Mouse (Mus musculus) right cerebral cortex, postnatal 4 days (tissue): Measurements from ENCODE around the gene Fhod1.
A peak's percentile ranks its signal among the peaks of the same experiment; 100 is the strongest.

ENCODE experiments used
- DNase-seq: peaks from one replicate; pipeline ENCODE4 v3.0.0-alpha.2; 2022

The Fhod1 gene

DNA sequence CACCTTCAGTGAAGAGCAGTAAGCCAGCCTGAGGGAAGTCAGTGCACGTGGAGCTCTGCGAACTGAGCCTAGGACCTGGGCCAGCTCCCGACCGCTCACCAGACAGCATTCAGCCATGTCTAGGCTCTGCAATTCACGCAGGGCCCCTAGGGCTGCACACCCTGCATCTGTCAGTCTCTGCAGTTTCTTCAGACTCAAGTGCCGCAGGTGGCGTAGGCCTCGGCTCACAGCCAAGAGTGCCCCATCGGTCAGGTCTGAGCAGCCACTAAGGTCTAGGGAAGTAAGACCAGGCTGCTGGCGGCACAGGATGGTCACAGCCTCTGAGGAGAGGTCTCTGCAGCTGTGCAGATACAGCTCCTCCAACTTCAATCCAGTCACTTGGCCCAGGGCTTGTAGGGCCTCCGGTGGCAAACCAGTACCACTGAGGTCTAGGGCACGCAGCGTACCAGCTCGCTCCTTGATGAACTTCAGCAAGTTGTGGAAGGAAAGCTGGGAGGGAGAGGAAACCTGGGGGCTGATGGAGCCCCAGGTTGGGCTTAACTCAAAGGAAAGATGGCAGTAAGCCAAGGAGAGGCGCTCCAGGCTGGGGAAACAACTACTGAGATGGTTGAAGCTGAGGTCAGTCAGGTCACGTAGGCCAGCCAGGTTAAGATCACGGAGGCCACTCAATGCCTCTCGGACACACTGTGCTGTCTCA lies 32.5 kb downstream of the Fhod1 start:
- no peak for DNase-seq

DNA sequence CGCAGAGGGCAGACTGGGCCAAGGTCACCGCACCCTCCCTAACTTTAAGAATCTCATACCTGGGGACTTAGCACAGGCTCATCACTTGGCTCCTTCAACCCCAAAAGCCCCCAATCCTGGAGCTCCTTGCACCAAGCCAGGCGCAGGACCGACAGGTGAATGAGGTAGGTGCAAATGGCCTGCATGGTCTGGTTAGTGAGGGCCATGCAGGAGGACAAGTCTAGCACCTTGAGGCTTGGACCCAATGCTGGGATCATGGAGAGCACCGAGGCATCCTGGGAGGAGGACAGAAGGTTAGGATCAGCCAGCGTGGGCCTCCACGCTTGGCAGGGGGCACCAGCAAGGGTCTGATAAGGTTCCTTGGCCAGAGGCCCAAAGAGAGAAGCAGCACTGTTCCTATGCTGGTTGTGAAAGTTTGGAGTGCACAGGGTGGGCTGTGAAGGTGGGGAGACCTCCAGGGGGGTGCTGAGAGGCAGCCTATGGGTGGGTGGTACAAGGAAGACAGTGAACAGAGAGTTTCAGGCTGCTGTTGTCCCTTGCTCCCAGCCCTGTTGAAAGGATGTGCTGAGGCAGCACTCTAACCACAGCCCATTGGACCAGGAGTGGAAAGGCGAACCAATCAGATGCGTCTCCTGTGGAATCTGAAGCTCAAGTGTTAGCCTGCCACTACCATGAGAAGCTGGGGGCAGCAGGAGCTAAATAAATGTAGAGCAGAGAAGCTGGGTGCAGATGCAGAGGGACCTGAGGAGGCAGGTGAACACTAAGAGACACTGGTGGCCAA lies 33.9 kb downstream of the Fhod1 start:
- no peak for DNase-seq

DNA sequence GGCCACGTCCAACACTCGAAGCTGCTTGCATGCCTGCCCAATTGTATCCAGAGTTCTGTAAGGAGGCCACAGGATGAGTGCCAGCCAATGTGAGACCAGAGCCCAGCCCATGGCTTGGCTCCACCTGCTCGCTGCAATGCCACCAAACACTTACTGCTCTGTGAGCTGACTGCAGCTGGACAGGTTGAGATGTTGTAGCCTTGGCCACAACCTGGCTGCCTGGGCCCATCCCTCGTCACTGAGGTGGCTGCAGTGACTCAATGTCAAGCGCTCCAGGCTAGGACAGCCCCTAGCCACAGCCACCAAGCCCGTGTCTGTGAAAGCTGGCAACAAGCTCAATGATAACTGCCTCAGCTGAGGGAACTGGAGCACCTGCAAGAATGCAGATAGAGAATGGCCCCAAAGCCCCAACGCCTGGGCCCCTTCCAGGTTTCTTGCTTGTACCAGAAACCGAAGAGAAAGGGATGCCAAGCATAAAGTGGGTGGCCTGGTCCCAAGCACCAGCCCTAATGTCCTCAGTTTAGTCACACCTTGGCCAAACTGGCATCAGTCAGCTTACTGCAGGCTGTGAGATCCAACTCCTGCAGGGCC lies 34.8 kb downstream of the Fhod1 start:
- no peak for DNase-seq

DNA sequence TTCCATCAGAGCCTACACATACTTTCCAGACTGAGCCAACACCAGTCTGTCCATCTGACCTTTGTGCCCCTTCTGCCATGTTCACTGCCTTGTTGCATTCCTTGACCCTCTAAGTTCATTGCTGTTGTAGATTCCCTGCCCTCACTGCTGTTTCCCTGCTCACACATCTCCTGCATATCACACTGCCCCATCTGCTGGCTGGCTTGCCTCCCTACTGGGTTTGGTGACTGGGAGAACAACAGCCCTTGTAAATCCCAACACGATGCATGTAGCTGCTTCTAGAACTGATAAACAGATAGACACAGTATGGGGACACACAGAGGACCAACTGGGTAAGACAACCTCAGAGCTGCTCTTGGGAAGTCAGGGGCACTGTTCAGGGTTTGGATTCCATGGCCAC lies 36.0 kb downstream of the Fhod1 start:
- DNase-seq = no peak

DNA sequence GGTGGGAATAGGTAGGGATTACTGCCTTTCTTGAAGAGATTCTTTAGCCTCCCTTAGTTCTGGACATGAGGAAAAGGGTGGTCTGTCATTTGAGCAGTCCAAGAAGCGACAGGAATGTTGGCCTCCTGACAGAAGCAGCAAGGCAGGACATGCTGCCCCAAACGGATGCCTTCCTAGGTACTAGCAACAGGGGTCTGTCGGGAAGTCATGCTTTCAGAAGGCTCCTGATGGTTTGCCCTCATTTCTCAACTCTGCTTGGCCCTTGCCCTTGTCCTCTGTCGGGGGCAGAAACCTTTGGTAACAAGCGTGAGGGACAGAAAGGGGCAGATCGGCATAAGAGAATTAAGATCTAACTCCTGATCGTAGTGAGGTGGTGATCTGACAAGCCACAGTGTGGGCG lies 37.6 kb downstream of the Fhod1 start:
- DNase-seq = no peak

DNA sequence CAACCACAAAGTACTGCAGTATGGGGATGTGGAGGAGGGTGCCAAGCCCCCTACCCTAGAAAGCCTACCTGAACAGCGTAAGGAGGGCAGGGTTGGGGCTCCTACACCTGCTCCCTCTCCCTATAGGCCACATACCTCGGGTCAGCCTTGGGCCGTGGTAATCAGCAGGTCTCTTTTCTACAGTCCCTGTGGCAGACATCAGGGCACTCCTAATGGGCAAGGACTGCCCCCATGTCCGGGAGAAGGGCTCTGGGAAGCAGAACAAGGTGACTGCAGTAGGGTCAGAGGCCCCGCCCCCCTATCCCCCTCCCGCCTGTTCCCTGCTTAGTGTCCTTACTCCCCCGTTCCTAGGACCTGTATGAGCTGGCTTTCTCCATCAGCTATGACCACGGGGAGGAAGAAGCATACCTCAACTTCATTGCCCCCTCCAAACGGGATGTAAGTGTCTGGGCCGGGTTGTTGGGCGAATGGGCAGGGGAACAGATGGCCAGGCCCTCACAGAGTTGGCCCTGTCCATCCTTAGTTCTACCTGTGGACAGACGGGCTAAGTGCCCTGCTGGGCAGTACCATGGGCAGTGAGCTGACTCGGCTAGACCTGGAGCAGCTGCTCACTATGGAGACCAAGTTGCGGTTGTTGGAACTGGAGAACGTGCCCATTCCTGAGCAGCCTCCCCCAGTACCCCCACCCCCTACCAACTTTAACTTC lies 38.5 kb downstream of the Fhod1 start:
- no peak for DNase-seq

DNA sequence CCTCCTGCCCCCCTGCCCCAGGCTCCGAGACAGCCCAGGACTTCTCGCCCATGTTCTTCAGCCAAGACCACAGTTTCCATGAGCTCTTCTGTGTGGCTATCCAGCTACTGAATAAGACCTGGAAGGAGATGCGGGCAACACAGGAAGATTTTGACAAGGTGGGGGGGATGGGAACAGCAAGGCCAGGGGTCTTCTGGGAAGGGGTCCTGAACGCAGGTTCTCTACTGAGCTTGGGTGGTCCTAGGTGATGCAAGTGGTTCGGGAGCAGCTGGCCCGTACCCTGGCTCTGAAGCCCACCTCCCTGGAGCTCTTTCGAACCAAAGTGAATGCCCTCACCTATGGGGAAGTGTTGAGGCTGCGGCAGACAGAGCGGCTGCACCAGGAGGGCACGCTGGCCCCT lies 39.3 kb downstream of the Fhod1 start:
- no peak for DNase-seq

DNA sequence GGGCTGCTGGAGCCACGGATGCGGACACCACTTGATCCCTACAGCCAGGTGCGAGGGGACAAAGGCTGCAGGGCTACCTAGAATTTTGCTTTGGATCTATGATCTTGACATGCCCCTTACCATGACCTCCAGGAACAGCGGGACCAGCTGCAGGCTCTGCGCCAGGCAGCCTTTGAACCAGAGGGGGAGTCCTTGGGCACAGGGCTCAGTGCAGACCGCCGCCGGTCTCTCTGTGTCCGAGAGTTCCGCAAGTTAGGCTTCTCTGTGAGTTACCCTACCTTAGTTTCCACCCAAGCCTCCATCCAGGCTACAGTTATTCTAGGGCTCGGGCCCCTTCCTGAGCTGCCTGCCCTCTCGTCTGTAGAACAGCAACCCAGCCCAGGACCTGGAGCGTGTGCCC lies 40.1 kb downstream of the Fhod1 start:
- DNase-seq = no peak

DNA sequence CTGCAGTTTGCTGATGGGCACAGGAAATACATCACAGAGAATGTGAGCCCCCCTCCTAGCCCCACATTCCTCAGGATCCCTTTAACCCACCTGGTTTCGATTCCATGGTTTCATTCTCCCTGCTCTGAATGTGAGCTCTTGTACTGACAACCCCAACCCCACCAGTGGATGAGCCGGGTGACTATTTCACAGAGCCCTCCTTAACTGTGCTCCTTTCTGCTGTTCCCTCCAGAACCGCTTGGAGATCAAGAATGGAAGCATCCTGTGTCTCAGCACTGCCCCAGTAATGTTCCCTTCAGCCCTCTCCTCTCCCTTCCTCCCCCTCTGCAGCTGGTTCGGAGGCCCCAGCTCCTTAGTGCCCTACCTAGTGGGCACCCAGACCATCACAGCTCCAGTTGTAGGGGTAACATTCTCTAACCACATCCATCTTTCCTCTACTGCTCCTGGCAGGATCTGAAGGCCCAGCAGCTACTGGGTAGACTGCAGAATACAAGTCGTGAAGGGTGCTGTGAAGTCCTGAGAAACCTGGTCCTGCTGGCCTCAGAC lies 41.5 kb downstream of the Fhod1 start:
- DNase-seq = no peak

DNA sequence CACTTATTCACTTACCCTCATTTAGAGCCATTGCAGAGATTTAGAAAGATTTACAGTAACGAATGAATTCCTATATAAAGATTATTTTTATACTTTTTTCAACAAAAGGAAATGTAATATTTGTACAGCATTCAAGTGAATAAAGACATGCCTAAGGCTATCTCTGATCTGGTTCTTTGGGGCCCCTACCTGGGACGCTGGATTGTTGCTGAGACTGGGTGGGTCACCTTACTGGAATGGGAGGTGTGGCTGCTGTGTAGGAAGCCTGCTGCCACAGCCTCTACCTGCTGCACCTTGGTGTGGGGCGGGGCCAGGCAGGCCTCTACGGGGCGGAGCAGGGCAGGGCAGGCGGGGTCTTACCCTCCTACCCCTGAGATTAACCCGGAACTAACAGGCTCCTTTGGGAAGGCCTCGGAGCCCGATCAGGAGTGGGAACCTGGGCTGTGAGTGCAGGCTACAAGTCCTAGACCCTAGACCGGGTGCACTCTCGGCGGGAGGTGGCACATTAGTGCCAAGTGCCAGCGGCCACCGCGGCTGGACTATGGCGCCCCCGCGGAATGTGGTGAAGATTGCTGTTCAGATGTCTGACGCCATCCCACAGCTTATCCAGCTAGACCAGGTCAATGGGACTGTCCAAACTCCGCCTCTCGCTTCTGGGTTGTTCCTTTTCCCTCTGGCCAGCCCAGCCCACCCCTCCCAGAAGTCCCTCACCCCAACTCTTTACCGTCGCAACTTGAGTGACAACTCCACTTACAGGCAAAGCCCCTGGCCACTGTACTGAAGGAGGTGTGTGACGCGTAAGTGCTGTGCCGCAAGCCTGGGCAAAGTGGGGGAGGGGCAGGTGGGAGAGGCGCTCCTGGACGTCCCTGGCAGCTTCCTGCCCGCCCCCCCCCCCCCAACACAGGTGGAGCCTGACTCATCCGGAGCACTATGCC lies 42.3 kb downstream of the Fhod1 start, which contains the start of gene Elmo3:
TSS of gene Elmo3 (plus strand) at position 391 of the 935 bp plus-strand sequence.
- DNase-seq = peak; percentile 63

DNA sequence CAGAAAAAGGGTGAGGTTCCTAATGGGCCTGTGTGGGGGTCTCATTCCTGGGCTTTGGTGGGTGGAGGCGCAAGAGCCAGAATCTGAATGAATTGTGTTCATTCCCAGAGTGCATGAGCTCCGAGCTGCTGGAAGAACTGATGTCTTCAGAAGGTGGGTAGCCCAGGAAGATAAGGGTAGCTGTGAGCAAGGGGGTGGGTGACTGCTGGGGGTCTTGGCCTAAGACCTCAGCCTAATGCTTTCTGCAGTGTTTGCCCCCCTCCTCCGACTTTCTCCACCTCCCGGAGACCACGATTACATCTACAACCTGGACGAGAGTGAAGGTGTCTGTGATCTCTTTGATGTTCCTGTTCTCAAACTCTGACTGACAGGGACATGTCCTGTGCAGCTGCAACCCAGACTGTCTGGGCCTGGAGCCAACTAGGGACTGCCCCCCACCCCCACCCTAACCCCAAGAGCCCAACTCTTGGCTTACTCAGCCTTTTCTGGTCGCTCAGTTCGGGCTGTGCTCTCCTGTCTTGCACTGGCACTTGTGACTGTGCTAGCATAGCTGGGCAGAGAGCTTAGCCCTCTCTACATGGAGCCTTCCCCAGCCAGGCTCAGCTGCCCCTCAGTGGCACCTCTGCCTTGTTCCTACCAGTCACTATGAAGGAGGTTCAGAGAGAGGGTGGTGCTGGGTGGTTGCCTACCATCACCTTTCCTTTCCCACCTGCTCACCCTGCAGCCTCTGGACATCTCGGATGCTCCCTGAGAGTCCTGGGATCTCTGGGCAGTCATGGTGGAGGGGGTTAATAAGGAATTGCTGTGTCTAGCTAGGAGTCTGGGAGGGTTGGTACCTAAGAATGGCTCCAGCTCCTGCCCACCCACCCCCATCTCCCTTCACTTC lies 43.2 kb downstream of the Fhod1 start:
- no peak for DNase-seq

DNA sequence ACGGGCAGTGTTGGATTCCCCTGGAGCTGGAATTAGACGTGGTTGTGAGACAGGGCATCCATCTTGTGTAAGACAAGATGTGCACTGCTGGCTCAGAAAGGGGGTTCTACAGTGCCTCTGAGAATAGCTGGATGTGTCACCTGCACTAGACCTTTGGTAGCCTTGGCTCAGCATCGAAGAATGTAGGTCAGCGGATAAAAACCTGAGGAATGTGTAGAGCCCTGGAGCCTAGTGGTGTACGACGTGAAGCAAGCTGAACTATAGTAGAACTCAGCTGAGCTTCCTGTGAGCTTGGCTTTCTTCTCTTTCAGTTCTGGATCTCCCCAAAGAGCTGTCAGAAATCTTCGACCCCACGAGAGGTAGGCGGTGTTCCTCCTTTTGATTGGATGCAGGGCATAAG lies 43.9 kb downstream of the Fhod1 start:
- no peak for DNase-seq

DNA sequence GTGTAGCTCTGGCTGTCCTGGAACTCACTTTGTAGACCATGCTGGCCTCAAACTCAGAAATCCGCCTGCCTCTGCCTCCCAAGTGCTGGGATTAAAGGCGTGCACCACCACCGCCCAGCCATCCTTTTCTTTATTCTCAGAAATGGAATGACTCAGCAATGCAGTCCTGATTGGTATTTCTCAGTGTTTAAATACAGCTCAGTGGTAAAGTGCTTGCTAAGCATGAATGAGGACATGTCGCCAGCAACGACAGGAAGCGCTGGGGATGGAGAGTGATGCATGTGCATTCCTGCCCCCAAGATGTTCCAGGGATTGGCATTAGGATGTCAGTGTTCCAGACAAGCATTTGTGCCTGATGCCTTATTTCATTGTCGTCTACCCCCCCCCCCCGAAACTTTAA lies 44.4 kb downstream of the Fhod1 start:
- no peak for DNase-seq

DNA sequence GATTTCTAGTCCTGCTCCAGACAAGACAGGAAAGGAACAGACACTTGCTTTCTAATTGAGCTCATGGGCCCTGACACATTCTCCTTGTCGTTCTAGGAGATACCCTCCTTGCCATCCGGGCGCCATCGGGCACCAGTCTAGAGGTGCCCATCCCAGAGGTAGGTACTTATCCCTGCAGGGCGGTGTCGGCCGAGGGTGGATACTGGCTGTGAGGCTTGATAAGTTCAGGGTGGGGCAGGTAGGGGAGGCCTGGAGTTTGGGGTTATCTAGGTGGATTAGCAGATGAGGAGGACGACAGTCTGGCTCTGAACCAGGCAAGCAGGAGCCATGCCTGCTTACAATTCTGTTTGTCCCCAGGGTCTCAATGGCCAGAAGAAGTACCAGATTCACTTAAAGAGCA lies 47.8 kb downstream of the Fhod1 start:
- DNase-seq = no peak

DNA sequence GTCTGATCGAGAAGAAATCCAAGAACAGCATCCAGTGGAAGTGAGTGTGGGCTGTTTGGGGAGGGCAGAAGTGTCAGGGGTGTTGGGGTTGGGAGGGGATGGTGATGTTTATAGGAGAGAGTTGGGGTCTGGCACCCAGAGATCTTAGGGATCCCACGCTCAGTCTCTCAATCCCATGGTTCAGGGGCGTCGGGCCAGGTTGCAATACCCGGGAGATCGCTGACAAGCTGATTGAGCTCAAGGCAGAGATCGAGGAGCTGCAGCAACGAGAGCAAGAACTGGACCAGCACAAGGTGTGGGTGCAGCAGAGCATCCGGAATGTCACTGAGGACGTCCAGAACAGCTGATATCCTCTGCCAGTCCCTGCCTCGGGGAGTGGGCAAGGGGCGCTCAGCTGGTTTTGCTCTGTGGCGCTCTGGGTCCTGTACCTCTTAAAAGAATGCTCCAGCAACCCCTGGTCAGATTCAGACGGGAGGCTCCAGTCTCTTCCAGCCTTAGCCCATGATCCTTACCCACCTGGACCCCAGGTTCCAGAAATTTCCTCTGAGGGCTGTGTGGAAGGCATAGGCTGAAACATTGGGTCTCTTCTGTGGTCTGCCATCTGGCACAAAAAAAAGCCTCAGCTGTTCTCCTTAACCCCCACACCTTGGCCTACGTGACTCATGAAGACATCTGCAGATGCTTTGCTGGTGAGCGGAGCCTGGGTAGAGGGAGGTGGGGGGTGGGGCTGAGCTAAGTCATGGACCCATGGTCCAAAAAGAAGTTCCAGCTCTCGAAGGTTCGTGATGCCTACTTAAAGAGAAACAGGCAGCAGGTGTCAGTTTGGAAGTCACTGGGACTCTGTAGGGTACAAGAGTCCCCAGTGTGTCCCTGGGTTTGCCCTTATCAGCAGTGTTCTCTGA lies 49.2 kb downstream of the Fhod1 start:
- DNase-seq = no peak

DNA sequence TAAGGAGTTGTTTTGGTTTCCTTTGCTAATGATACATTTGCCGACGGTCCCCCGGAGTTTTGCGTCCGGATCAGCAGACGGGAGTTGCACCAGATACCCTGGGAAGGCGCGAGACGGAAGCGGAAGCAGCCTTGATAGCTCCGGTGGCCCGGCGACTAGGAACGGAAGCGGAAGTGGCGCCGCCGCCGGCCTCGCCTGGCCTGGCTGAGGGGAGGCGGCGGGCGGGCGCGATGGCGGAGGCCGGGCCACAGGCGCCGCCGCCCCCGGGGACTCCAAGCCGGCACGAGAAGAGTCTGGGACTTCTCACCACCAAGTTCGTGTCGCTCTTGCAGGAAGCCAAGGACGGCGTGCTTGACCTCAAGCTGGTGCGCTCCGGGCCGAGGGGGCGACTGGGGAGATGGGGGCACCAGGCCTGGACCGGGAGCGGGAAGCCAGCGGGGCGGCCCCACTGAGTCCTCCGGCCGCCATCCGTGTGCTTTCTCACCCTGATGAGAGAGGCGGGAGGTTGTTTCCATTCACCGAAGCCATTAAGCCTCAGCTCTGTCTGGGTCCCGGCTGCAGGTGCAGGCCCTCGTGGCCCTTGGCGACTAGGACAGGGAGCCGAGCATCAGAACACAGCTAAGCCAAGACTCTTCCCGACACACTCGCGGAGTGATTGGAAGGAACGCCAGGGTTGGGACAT lies 50.1 kb downstream of the Fhod1 start, which contains the start of gene E2f4:
TSS of gene E2f4 (plus strand) at position 153 of the 682 bp plus-strand sequence.
- DNase-seq = peak; percentile 89

DNA sequence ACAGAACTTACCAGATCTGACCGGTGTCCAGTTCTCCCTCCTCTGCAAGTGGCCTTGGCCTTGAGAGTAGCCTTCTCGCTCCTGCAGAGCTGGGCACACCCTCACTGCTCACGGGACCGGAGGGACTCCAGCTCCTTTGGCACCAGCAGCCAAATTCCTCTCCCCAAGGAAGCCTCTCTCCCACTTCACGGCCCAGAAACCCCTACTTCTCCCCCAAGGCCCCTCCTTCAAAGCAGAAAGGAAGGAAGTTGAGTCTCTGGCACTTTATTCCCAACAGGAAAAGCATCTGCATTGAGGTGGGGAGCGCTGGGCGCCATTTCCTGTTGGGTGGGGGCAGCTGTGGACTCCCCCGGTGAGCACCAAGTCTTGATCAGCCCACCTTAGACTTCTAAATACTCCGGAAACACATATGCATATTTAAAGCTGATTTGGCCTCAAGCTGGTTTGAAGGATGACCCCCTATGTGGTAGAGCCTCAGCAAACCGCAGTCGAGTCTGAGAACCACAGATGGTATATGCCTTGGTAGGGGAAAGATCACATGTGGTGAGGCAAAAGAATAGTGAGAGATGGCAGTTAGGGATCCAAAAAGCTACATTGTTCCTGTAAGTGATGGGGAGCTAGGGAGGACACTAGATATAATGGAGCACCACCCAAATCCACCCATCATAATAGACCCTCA lies 51.7 kb downstream of the Fhod1 start, which contains the start of gene Exoc3l:
TSS of gene Exoc3l (minus strand) at position 207 of the 679 bp plus-strand sequence.
- no peak for DNase-seq

DNA sequence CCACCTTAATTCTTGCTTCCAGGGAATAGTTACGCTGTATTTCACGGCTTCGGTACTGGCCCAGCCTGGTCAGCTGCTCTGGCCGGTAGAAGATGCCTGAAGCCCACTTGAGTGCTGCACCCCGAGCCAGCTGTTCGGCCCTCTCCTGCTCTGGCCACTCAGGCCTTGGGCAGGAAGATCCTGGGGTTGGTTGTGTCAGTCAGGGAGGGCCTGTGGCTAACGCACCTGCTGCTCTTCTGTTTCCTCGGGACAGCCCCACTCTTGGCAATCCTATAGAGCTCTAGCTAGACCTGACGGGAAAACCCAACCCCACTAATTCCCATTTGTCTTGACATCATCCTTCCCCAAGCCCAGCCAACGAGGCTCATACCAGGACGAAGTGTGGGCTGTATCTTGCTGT lies 52.5 kb downstream of the Fhod1 start:
- no peak for DNase-seq
